Comparison of ENCODE assay signal across 9 mouse cellular contexts in the genomic region with DNA sequence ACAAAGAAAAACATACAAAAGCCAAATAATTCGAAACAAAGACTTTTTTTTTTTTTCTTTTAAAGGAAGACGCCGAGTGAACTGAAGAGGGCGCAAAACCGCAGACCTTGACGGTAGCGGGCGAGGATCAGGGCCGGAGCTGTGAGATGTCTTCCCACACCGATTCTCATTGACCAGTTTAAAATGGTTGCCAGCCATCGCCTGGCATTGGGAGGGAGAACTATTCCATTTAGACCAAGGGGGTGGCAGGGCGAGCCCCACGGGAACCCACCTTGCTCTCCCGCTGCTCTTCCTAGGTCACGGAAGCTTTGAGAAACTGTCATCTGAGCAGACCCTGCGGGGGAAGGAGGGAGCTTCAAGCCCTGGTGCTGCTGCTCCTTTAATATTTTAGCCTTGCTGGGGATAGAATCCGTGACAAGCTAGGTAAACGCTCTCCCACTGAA. TPM values are rescaled to one million over a fixed set of nuclear protein-coding genes. Genes with fewer than 3 reads are reported as not detected.
DNase-seq lines count a peak whose midpoint lies in the region; ATAC-seq and TF ChIP-seq lines count a peak whose summit lies in the region.
"Had no signal": no experiment of that assay in that cellular context is flagged by ENCODE, and none has a peak within 500 bp of the region (broad histone marks: within the 10 kb centered on the region; RNA-seq: fewer than 3 reads in every experiment).

No protein-coding gene starts in this region.

- H3K4me3 ChIP-seq in C2C12 (ENCODE audit: insufficient read depth, poor library complexity, severe bottlenecking), result no peak overlapping the region
- H3K4me3 ChIP-seq in neural tube, embryonic 13.5 days, result peak overlapping the region; percentile 41

- peak; percentile 55 for ATAC-seq in granulocyte monocyte progenitor cell, adult 5-6 weeks (replicated peaks; ENCODE audit: poor library complexity, severe bottlenecking)
- peak; percentile 64; the same call in 1 of the 2 replicates for ATAC-seq in neural tube, embryonic 13.5 days (ENCODE audit: low read depth)

- H3K9me3 ChIP-seq in neural tube, embryonic 13.5 days, result no peaks in the 10 kb centered on the region

- no peaks in the 10 kb centered on the region for H3K79me3 ChIP-seq in C2C12 (ENCODE audit: low read depth)

- H3K36me3 ChIP-seq in C2C12 (ENCODE audit: control insufficient read depth, insufficient read depth), result no peaks in the 10 kb centered on the region
- H3K36me3 ChIP-seq in neural tube, embryonic 13.5 days, result no peaks in the 10 kb centered on the region

- no peak for TF ChIP-seq CTCF in C2C12 (IDR thresholded peaks at IDR 0.05; ENCODE audit: control insufficient read depth, insufficient read depth, insufficient read length)

- H3K27me3 ChIP-seq in C2C12 (ENCODE audit: control insufficient read depth, insufficient read depth, insufficient read length), result no peaks in the 10 kb centered on the region
- H3K27me3 ChIP-seq in neural tube, embryonic 13.5 days, result no peaks in the 10 kb centered on the region

- H3K4me1 ChIP-seq in neural tube, embryonic 13.5 days (replicated peaks), result peaks cover 16% of the 10 kb centered on the region

- H3K27ac ChIP-seq in neural tube, embryonic 13.5 days (replicated peaks), result peak overlapping the region; percentile 92

- H3K4me2 ChIP-seq in neural tube, embryonic 13.5 days, result peak overlapping the region; percentile 63

- WGBS in neural tube, embryonic 13.5 days, result under 1% methylated on average over 18 of the region's 18 CpGs

- DNase-seq in adrenal gland, adult 18-20 months (ENCODE audit: low spot score in 2 of 2), result peak; percentile 61
- peak; percentile 86 for DNase-seq in embryo, embryonic 10.5 days (ENCODE audit: low spot score)
- DNase-seq in kidney, adult 9 months, result peak; percentile 55
- peak; percentile 52 to 61 for DNase-seq in lung, adult 18-20 months
- DNase-seq in testis, postnatal 14 days (ENCODE audit: low spot score), result peak; percentile 49

- peak overlapping the region; percentile 20 for H3ac ChIP-seq in C2C12 (ENCODE audit: control insufficient read depth, insufficient read length, low read depth)

- no peaks in the 10 kb centered on the region for H3K79me2 ChIP-seq in C2C12 (ENCODE audit: control insufficient read depth, insufficient read depth)

- peak overlapping the region; percentile 78 for H3K9ac ChIP-seq in neural tube, embryonic 13.5 days

TF ChIP-seq in C2C12, 6 proteins besides CTCF, POLR2A, EP300 and RAD21:
- TF ChIP-seq CEBPB (IDR thresholded peaks at IDR 0.05; ENCODE audit: low read depth), result no peak
- TF ChIP-seq MYOD1 (IDR thresholded peaks at IDR 0.05; ENCODE audit: control insufficient read depth, insufficient read length, low read depth), result no peak
- no peak for TF ChIP-seq FOSL1 (IDR thresholded peaks at IDR 0.05; ENCODE audit: insufficient read depth, low read length, poor library complexity, severe bottlenecking)
- TF ChIP-seq MAX (IDR thresholded peaks at IDR 0.05), result no peak
- no peak for TF ChIP-seq USF1 (IDR thresholded peaks at IDR 0.05; ENCODE audit: low read depth)
- no peak for TF ChIP-seq MYOG (IDR thresholded peaks at IDR 0.05; ENCODE audit: control insufficient read depth, extremely low read depth, insufficient read length)

RNA-seq across cellular contexts. Expression of gene Hnrnph1, which starts 5.4 kb away (rescaled TPM):
- 112 TPM for polyA plus RNA-seq in C2C12 (2012; fragmentation: generic; extraction: Trizol)
- total RNA-seq in adrenal gland, adult 18-20 months (2021), result 100 to 1,000 TPM; 281 to 308 TPM
- total RNA-seq in granulocyte monocyte progenitor cell, adult 5-6 weeks (2014; fragmentation: Nextera tagmentation), result 644 and 818 TPM in 2 replicates
- 838 and 1,051 TPM in 2 replicates for total RNA-seq in granulocyte monocyte progenitor cell, adult 5-6 weeks (2017)
- polyA plus RNA-seq in neural tube, embryonic 13.5 days (2015; fragmentation: Nextera tagmentation; extraction: Ambion mirVana), result 482 and 577 TPM in 2 replicates

RNA-seq across cellular contexts. Expression of gene Cby3, which starts 17.2 kb away (rescaled TPM):
- not detected for polyA plus RNA-seq in C2C12 (2012; fragmentation: generic; extraction: Trizol)
- total RNA-seq in adrenal gland, adult 18-20 months (2021), result not detected
- total RNA-seq in granulocyte monocyte progenitor cell, adult 5-6 weeks (2014; fragmentation: Nextera tagmentation), result not detected in 2 replicates
- not detected in 2 replicates for total RNA-seq in granulocyte monocyte progenitor cell, adult 5-6 weeks (2017)
- 0.78 and 1.2 TPM in 2 replicates for polyA plus RNA-seq in neural tube, embryonic 13.5 days (2015; fragmentation: Nextera tagmentation; extraction: Ambion mirVana)
- total RNA-seq: gastrocnemius, postnatal 36 days had no signal

RNA-seq across cellular contexts. Expression of gene Canx, which starts 45.9 kb away (rescaled TPM):
- polyA plus RNA-seq in C2C12 (2012; fragmentation: generic; extraction: Trizol), result 144 TPM
- 100 to 1,000 TPM; 431 to 540 TPM for total RNA-seq in adrenal gland, adult 18-20 months (2021)
- 406 and 409 TPM in 2 replicates for total RNA-seq in granulocyte monocyte progenitor cell, adult 5-6 weeks (2014; fragmentation: Nextera tagmentation)
- total RNA-seq in granulocyte monocyte progenitor cell, adult 5-6 weeks (2017), result 955 and 1,233 TPM in 2 replicates
- polyA plus RNA-seq in neural tube, embryonic 13.5 days (2015; fragmentation: Nextera tagmentation; extraction: Ambion mirVana), result 275 and 302 TPM in 2 replicates

RNA-seq across cellular contexts. Expression of gene Rufy1, which starts 59.5 kb away (rescaled TPM):
- polyA plus RNA-seq in C2C12 (2012; fragmentation: generic; extraction: Trizol), result 11.1 TPM
- 10 to 100 TPM; 34.5 to 39.4 TPM for total RNA-seq in adrenal gland, adult 18-20 months (2021)
- total RNA-seq in granulocyte monocyte progenitor cell, adult 5-6 weeks (2014; fragmentation: Nextera tagmentation), result 42.1 and 52.7 TPM in 2 replicates
- 34.6 and 48.3 TPM in 2 replicates for total RNA-seq in granulocyte monocyte progenitor cell, adult 5-6 weeks (2017)
- polyA plus RNA-seq in neural tube, embryonic 13.5 days (2015; fragmentation: Nextera tagmentation; extraction: Ambion mirVana), result 26.5 and 28.4 TPM in 2 replicates
